Mouse (Mus musculus) stomach, embryonic 14.5 days (tissue): ENCODE results near the gene Pltp. TPM values are rescaled to one million over a fixed set of nuclear protein-coding genes. Genes with fewer than 3 reads are reported as not detected.

Source experiments
- ATAC-seq: fragments of 200-750 bp; cut with Nextera tagmentation; 2 replicates; pipeline ENCODE4 v1.8.0; 2017; ENCODE audit warnings: low read depth, moderate TSS enrichment; ENCODE audit not compliant: insufficient number of reproducible peaks, insufficient read depth, low FRiP score
- H3K27ac ChIP-seq: fragments of 300-500 bp; sonication (generic); 2 replicates; pipeline ENCODE4 v1.5.1; 2014; ENCODE audit warnings: mild to moderate bottlenecking, low read length, moderate library complexity, mixed read lengths
- H3K27me3 ChIP-seq: fragments of 300-500 bp; sonication (generic); 2 replicates; pipeline ENCODE4 v1.6.1; 2014; ENCODE audit warnings: low read length, control low read depth, mixed read lengths; ENCODE audit not compliant: control insufficient read depth, insufficient read depth
- H3K36me3 ChIP-seq: fragments of 300-500 bp; sonication (generic); 2 replicates; pipeline ENCODE4 v1.6.1; 2014; ENCODE audit warnings: mild to moderate bottlenecking, control low read depth, low read length, moderate library complexity, mixed read lengths; ENCODE audit not compliant: control insufficient read depth, insufficient read depth
- H3K4me1 ChIP-seq: fragments of 300-500 bp; sonication (generic); 2 replicates; pipeline ENCODE4 v1.6.1; 2014; ENCODE audit warnings: low read length, control low read depth, mixed read lengths; ENCODE audit not compliant: control insufficient read depth, insufficient read depth
- H3K4me2 ChIP-seq: fragments of 300-500 bp; sonication (generic); replicated peaks from 2 replicates; pipeline ENCODE4 v1.6.1; 2014; ENCODE audit warnings: low read depth, low read length, control low read depth
- H3K4me3 ChIP-seq: fragments of 300-500 bp; sonication (generic); 2 replicates; pipeline ENCODE4 v1.5.1; 2014; ENCODE audit warnings: low read depth, low read length, control low read depth
- H3K9ac ChIP-seq: fragments of 300-500 bp; sonication (generic); replicated peaks from 2 replicates; pipeline ENCODE4 v1.6.1; 2014; ENCODE audit warnings: low read depth, mild to moderate bottlenecking, control low read depth, low read length, moderate library complexity, mixed read lengths
- H3K9me3 ChIP-seq: fragments of 300-500 bp; sonication (generic); 2 replicates; pipeline ENCODE4 v1.6.1; 2016; ENCODE audit warnings: low read depth, low read length, control low read depth; ENCODE audit not compliant: control insufficient read depth
- WGBS: fragments of 180-500 bp; shearing (Covaris S2); extraction: QIAGEN DNeasy Blood & Tissue Kit; methylation state at CpG from one replicate; pipeline ENCODE4 v1.1.7; 2014; 5-methylcytosine and 5-hydroxymethylcytosine counted together
- polyA plus RNA-seq: library from polyadenylated mRNA; unstranded; fragments of >200 nt; fragmentation: Nextera tagmentation; extraction: Ambion mirVana; gene quantifications from 2 replicates; pipeline ENCODE4 v1.2.1, GENCODE M21; 2014

The Pltp gene
- polyA plus RNA-seq, 1 experiment from 2014 or later = 53.2 TPM

GRCm38 (mm10) chr2:164850061-164850460 is 7.5 kb downstream of the Pltp start:
- Histone ChIP-seq H3K4me1 (no peaks in the 10 kb centered on the region), H3K36me3 (no peaks in the 10 kb centered on the region), H3K4me2 (no peak overlapping the region), H3K9me3 (no peaks in the 10 kb centered on the region), H3K4me3 (no peak overlapping the region), H3K27ac (no peak overlapping the region), H3K27me3 (no peaks in the 10 kb centered on the region), H3K9ac (no peak overlapping the region)
- ATAC-seq = no peak
- WGBS = 74% methylated on average over 8 of the region's 8 CpGs

GRCm38 (mm10) chr2:164845782-164846181 is 11.7 kb downstream of the Pltp start:
- Histone ChIP-seq H3K36me3 (no peaks in the 10 kb centered on the region), H3K27ac (no peak overlapping the region), H3K27me3 (no peaks in the 10 kb centered on the region), H3K9ac (no peak overlapping the region), H3K4me1 (no peaks in the 10 kb centered on the region), H3K9me3 (no peaks in the 10 kb centered on the region), H3K4me3 (no peak overlapping the region), H3K4me2 (no peak overlapping the region)
- WGBS = 52% methylated on average over 3 of the region's 3 CpGs
- no peak for ATAC-seq

DNA sequence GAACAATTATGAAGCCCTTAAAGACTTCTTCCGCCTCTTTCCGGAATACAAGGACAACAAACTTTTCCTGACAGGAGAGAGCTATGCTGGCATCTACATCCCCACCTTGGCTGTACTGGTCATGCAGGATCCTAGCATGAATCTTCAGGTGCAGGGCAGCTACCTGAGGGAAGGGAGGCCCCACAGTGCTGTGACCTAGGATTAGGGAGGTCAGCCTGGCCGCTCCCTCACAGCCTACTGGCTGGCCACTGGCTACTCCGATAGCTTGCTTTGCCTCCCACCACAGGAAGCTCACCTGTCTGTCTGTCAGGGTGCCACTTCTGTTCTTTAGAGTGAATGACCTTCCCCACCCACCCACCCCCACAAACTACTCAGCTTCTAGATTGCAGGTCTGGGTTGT is 22.3 kb downstream of the Pltp start:
- peaks cover 18% of the 10 kb centered on the region for H3K36me3 ChIP-seq
- 88% methylated on average over 4 of the region's 4 CpGs for WGBS
- no peaks in the 10 kb centered on the region for H3K9me3 ChIP-seq
- peaks cover 9% of the 10 kb centered on the region; the same call in 1 of the 2 replicates for H3K4me1 ChIP-seq
- H3K27me3 ChIP-seq = no peaks in the 10 kb centered on the region
- no peak overlapping the region for H3K9ac ChIP-seq
- H3K4me2 ChIP-seq = no peak overlapping the region; the same call in 1 of the 2 replicates
- no peak overlapping the region for H3K4me3 ChIP-seq
- no peak for ATAC-seq
- H3K27ac ChIP-seq = no peak overlapping the region

GRCm38 (mm10) chr2:164834531-164834930 is 23.0 kb downstream of the Pltp start:
- Histone ChIP-seq H3K27ac (no peak overlapping the region), H3K4me2 (peak overlapping the region; percentile 98), H3K9ac (peak overlapping the region; percentile 67), H3K27me3 (no peaks in the 10 kb centered on the region), H3K9me3 (no peaks in the 10 kb centered on the region), H3K4me3 (peak overlapping the region; percentile 78), H3K36me3 (peaks cover 11% of the 10 kb centered on the region), H3K4me1 (peaks cover 9% of the 10 kb centered on the region; the same call in 1 of the 2 replicates)
- no peak for ATAC-seq
- WGBS = 50% methylated on average over 8 of the region's 8 CpGs

GRCm38 (mm10) chr2:164833314-164833959 is 24.1 kb downstream of the Pltp start, which contains the start of gene Neurl2:
Gene Neurl2, minus strand, starts transcription at chr2:164833456.
- Histone ChIP-seq H3K9me3 (no peaks in the 10 kb centered on the region), H3K4me2 (peak within 1 kb of the TSS; percentile 98), H3K4me1 (peaks cover 9% of the 10 kb centered on the region; the same call in 1 of the 2 replicates), H3K36me3 (peaks cover 5% of the 10 kb centered on the region), H3K4me3 (peak within 1 kb of the TSS; percentile 78), H3K27me3 (no peaks in the 10 kb centered on the region), H3K27ac (peak within 1 kb of the TSS; percentile 85), H3K9ac (peak within 1 kb of the TSS; percentile 67)
- ATAC-seq = peak; percentile 74
- WGBS = under 1% methylated on average over 31 of the region's 31 CpGs

GRCm38 (mm10) chr2:164832748-164833301 is 24.7 kb downstream of the Pltp start, which contains the start of gene Ctsa:
Gene Ctsa, plus strand, starts transcription at chr2:164832873.
- peaks cover 9% of the 10 kb centered on the region; the same call in 1 of the 2 replicates for H3K4me1 ChIP-seq
- H3K9ac ChIP-seq = peak within 1 kb of the TSS; percentile 67
- under 1% methylated on average over 35 of the region's 35 CpGs for WGBS
- H3K27me3 ChIP-seq = no peaks in the 10 kb centered on the region
- H3K4me3 ChIP-seq = peak within 1 kb of the TSS; percentile 78
- H3K27ac ChIP-seq = peak within 1 kb of the TSS; percentile 85
- peak within 1 kb of the TSS; percentile 98 for H3K4me2 ChIP-seq
- peak; percentile 82 for ATAC-seq
- peaks cover 6% of the 10 kb centered on the region for H3K36me3 ChIP-seq
- H3K9me3 ChIP-seq = no peaks in the 10 kb centered on the region

DNA sequence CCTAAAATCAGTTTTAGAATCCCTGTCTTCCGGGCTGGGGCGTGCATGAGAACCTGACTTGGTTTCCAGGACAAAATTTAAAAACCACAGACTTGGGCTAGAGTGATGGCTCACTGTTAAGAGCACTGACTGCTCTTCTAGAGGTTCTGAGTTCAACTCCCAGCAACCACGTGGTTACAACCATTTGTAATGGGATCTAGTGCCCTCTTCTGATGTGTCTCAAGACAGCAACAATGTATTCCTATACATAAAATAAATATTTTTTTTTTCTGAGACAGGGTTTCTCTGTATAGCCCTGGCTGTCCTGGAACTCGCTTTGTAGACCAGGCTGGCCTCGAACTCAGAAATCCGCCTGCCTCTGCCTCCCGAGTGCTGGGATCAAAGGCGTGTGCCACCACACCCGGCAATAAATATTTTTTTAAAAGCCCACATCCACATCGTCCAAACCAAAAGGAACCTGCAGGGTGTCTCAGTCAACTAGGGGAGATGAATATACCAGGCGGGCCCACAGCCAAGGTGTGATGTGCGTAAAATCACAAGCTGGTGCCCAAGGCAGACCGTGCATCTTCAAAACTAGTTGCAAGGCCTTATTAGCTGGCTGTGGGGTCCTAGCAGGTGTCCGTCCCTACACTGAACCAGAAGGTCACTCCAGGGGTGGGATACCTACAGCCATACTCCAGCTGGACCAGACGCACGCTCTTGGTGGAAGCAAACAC is 25.3 kb downstream of the Pltp start:
- Histone ChIP-seq H3K27ac (peak overlapping the region; percentile 85), H3K4me1 (peaks cover 9% of the 10 kb centered on the region; the same call in 1 of the 2 replicates), H3K4me3 (peak overlapping the region; percentile 78), H3K36me3 (peaks cover 12% of the 10 kb centered on the region), H3K9me3 (no peaks in the 10 kb centered on the region), H3K4me2 (peak overlapping the region; percentile 98), H3K27me3 (no peaks in the 10 kb centered on the region), H3K9ac (peak overlapping the region; percentile 67; the same call in 1 of the 2 replicates)
- ATAC-seq = no peak
- 65% methylated on average over 16 of the region's 16 CpGs for WGBS

DNA sequence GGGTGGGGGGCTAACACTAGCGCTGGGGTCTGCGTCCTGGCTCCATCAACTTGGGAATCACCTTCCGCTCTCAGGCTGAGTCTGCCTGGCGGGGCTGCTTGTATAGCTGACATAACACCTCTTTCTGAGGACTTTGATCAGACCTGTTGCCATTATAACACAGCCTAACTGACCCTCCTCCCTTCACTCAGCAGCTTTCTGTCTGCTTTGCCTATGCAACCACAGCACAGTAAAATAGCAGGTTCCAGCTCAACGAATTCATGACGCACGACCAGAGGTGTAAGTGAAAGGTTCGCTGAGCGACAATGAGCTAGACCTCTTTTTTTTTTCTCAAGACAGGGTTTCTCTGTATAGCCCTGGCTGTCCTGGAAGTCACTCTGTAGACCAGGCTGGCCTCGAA is 26.5 kb downstream of the Pltp start:
- WGBS = 86% methylated on average over 10 of the region's 10 CpGs
- Histone ChIP-seq H3K4me2 (no peak overlapping the region), H3K9me3 (no peaks in the 10 kb centered on the region), H3K4me1 (peaks cover 9% of the 10 kb centered on the region; the same call in 1 of the 2 replicates), H3K27me3 (no peaks in the 10 kb centered on the region), H3K27ac (no peak overlapping the region), H3K36me3 (peaks cover 18% of the 10 kb centered on the region), H3K9ac (no peak overlapping the region), H3K4me3 (no peak overlapping the region)
- ATAC-seq = no peak
